29 mouse cellular contexts compared by ENCODE assay signal in genomic region chrX:47010087-47010486, GRCm38 (mm10).
"Had no signal": no experiment of that assay in that cellular context is flagged by ENCODE, and none has a peak within 500 bp of the region (broad histone marks: within the 10 kb centered on the region; RNA-seq: fewer than 3 reads in every experiment).

No protein-coding gene starts in this region.

- H3K4me2 ChIP-seq: limb, embryonic 12.5 days; limb, embryonic 13.5 days; limb, embryonic 15.5 days; liver, embryonic 11.5 days; liver, embryonic 12.5 days; liver, embryonic 13.5 days; liver, embryonic 15.5 days; lung, embryonic 15.5 days; midbrain, embryonic 11.5 days; midbrain, embryonic 12.5 days; midbrain, embryonic 13.5 days; midbrain, embryonic 15.5 days had no signal

- H3K27ac ChIP-seq: left cerebral cortex, adult 2 months; limb, embryonic 10.5 days; limb, embryonic 12.5 days; limb, embryonic 13.5 days; limb, embryonic 15.5 days; liver, embryonic 12.5 days; liver, embryonic 13.5 days; liver, embryonic 14.5 days; liver, embryonic 15.5 days; lung, embryonic 15.5 days; macrophage; midbrain, embryonic 10.5 days; midbrain, embryonic 12.5 days; midbrain, embryonic 13.5 days; midbrain, embryonic 15.5 days had no signal

- H3K4me3 ChIP-seq: left cerebral cortex, adult 2 months; limb, embryonic 10.5 days; limb, embryonic 12.5 days; limb, embryonic 13.5 days; limb, embryonic 15.5 days; liver, embryonic 12.5 days; liver, embryonic 13.5 days; liver, embryonic 15.5 days; lung, embryonic 15.5 days; megakaryocyte, embryonic 14.5 days; midbrain, embryonic 10.5 days; midbrain, embryonic 12.5 days; midbrain, embryonic 13.5 days; midbrain, embryonic 15.5 days; myocyte had no signal

- H3K36me3 ChIP-seq: limb, embryonic 10.5 days; limb, embryonic 12.5 days; limb, embryonic 13.5 days; limb, embryonic 15.5 days; liver, embryonic 12.5 days; liver, embryonic 13.5 days; liver, embryonic 15.5 days; lung, embryonic 15.5 days; midbrain, embryonic 10.5 days; midbrain, embryonic 12.5 days; midbrain, embryonic 13.5 days; midbrain, embryonic 15.5 days had no signal

- H3K4me1 ChIP-seq: limb, embryonic 10.5 days; limb, embryonic 12.5 days; limb, embryonic 13.5 days; limb, embryonic 15.5 days; liver, embryonic 12.5 days; liver, embryonic 13.5 days; liver, embryonic 15.5 days; lung, embryonic 15.5 days; megakaryocyte, embryonic 14.5 days; midbrain, embryonic 10.5 days; midbrain, embryonic 12.5 days; midbrain, embryonic 13.5 days; midbrain, embryonic 15.5 days had no signal

- H3K27me3 ChIP-seq: limb, embryonic 12.5 days; limb, embryonic 13.5 days; limb, embryonic 15.5 days; liver, embryonic 12.5 days; liver, embryonic 13.5 days; liver, embryonic 15.5 days; lung, embryonic 15.5 days; midbrain, embryonic 12.5 days; midbrain, embryonic 13.5 days; midbrain, embryonic 15.5 days had no signal

- ATAC-seq: liver, embryonic 12.5 days; liver, postnatal 0 days; midbrain, embryonic 13.5 days; midbrain, embryonic 15.5 days; midbrain, embryonic 16.5 days had no signal

- DNase-seq: layer of hippocampus, postnatal 36 days; left cerebral cortex, postnatal 4 days; liver; liver, embryonic 13.5 days; liver, postnatal 0 days; lung, postnatal 10 days; lung, postnatal 14 days; lung, postnatal 36 days; lung, postnatal 4 days; midbrain, embryonic 14.5 days had no signal

- H3K9ac ChIP-seq: limb, embryonic 12.5 days; limb, embryonic 13.5 days; limb, embryonic 15.5 days; liver, embryonic 12.5 days; liver, embryonic 13.5 days; liver, embryonic 14.5 days; liver, embryonic 15.5 days; liver, postnatal 0 days; lung, embryonic 15.5 days; midbrain, embryonic 12.5 days; midbrain, embryonic 13.5 days; midbrain, embryonic 15.5 days had no signal

- H3K9me3 ChIP-seq: limb, embryonic 10.5 days; limb, embryonic 12.5 days; limb, embryonic 13.5 days; limb, embryonic 15.5 days; liver, embryonic 12.5 days; liver, embryonic 13.5 days; liver, embryonic 15.5 days; lung, embryonic 15.5 days; megakaryocyte, embryonic 14.5 days; midbrain, embryonic 10.5 days; midbrain, embryonic 12.5 days; midbrain, embryonic 13.5 days; midbrain, embryonic 15.5 days had no signal
